Comparison of ENCODE assay signal across 25 mouse cellular contexts in the genomic region with DNA sequence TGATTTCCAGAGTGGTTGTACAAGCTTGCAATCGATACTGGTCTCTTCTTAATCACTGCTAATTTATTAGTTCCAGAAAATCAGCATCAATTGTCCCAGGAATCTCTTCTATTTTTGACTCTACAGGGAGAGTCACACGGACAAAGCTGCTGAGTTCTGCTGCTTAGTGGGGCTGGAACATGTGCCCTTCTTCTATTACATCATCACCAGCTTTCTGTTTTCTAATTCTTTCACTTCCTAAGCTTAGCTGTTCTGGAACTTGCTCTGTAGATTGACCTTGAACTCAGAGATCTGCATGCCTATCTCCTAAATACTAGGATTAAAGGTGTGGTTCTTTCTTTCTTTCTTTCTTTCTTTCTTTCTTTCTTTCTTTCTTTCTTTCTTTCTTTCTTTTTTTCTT. TPM values are rescaled to one million over a fixed set of nuclear protein-coding genes. Genes with fewer than 3 reads are reported as not detected.
"Had no signal": no experiment of that assay in that cellular context is flagged by ENCODE, and none has a peak within 500 bp of the region (broad histone marks: within the 10 kb centered on the region; RNA-seq: fewer than 3 reads in every experiment).

No protein-coding gene starts in this region.

- DNase-seq: cerebellum, adult 9-11 months; cerebellum, postnatal 10 days; cerebellum, postnatal 14 days; cerebellum, postnatal 25 days; cerebellum, postnatal 36 days; embryo, embryonic 11 days; forebrain, postnatal 0 days; gastrocnemius, adult 2 months; gastrocnemius, postnatal 10 days; gastrocnemius, postnatal 14 days; gastrocnemius, postnatal 25 days; gastrocnemius, postnatal 36 days; heart, adult 11 months; heart, adult 18-20 months; heart, adult 2 months had no signal

- H3K27me3 ChIP-seq: embryonic facial prominence, embryonic 12.5 days; embryonic facial prominence, embryonic 13.5 days; embryonic facial prominence, embryonic 15.5 days; forebrain, embryonic 12.5 days; forebrain, embryonic 13.5 days; forebrain, embryonic 15.5 days had no signal

- H3K9ac ChIP-seq: embryonic facial prominence, embryonic 12.5 days; embryonic facial prominence, embryonic 13.5 days; embryonic facial prominence, embryonic 15.5 days; forebrain, embryonic 12.5 days; forebrain, embryonic 13.5 days; forebrain, embryonic 15.5 days; forebrain, postnatal 0 days had no signal

- H3K9me3 ChIP-seq: embryonic facial prominence, embryonic 12.5 days; embryonic facial prominence, embryonic 13.5 days; embryonic facial prominence, embryonic 15.5 days; forebrain, embryonic 12.5 days; forebrain, embryonic 13.5 days; forebrain, embryonic 15.5 days; heart, embryonic 10.5 days had no signal

- H3K4me1 ChIP-seq: embryonic facial prominence, embryonic 10.5 days; embryonic facial prominence, embryonic 12.5 days; embryonic facial prominence, embryonic 15.5 days; forebrain, embryonic 10.5 days; forebrain, embryonic 12.5 days; forebrain, embryonic 13.5 days; forebrain, embryonic 15.5 days; heart, embryonic 10.5 days had no signal

- H3K4me3 ChIP-seq: embryonic facial prominence, embryonic 10.5 days; embryonic facial prominence, embryonic 12.5 days; embryonic facial prominence, embryonic 13.5 days; embryonic facial prominence, embryonic 15.5 days; erythroblast, embryonic 14.5 days; forebrain, embryonic 10.5 days; forebrain, embryonic 12.5 days; forebrain, embryonic 13.5 days; forebrain, embryonic 15.5 days; gastrocnemius, adult 2 months; heart, adult 2 months; heart, embryonic 10.5 days had no signal

- H3K4me2 ChIP-seq: embryonic facial prominence, embryonic 12.5 days; embryonic facial prominence, embryonic 13.5 days; embryonic facial prominence, embryonic 15.5 days; forebrain, embryonic 12.5 days; forebrain, embryonic 13.5 days; forebrain, embryonic 15.5 days had no signal

- H3K36me3 ChIP-seq: embryonic facial prominence, embryonic 10.5 days; embryonic facial prominence, embryonic 12.5 days; embryonic facial prominence, embryonic 13.5 days; embryonic facial prominence, embryonic 15.5 days; forebrain, embryonic 10.5 days; forebrain, embryonic 12.5 days; forebrain, embryonic 15.5 days; heart, embryonic 10.5 days had no signal

- H3K27ac ChIP-seq: embryonic facial prominence, embryonic 10.5 days; embryonic facial prominence, embryonic 12.5 days; embryonic facial prominence, embryonic 13.5 days; embryonic facial prominence, embryonic 15.5 days; forebrain, embryonic 10.5 days; forebrain, embryonic 12.5 days; forebrain, embryonic 13.5 days; forebrain, embryonic 15.5 days; gastrocnemius, adult 2 months; heart, adult 2 months; heart, embryonic 10.5 days had no signal

RNA-seq across cellular contexts. Expression of gene Slc15a2, which starts 13.6 kb away (rescaled TPM):
- polyA plus RNA-seq: erythroblast, embryonic 14.5 days had no signal
